Mouse (Mus musculus) right cerebral cortex, postnatal 14 days (tissue): ENCODE measurements around the gene Rgs12.

Source experiments
- DNase-seq: peaks from one replicate; pipeline ENCODE4 v3.0.0; 2022

The Rgs12 gene

DNA sequence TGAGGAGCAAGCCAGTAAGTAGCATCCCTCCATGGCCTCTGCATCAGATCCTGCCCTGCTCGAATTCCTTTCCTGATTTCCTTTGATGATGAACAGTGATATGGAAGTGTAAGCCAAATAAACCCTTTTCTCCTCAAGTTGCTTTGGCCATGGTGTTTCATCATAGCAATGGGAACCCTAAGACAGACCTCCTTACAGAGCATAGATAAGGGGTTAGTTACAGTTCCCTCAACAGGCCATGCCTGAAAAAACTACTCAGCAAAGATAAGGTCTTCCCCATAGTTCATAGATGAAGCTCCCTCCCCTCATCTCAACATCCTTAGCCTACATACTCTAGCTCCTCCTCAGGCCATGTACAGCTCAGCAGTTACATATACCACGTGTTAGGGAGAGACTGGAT, 35.7 kb downstream of the Rgs12 start:
- no peak for DNase-seq

DNA sequence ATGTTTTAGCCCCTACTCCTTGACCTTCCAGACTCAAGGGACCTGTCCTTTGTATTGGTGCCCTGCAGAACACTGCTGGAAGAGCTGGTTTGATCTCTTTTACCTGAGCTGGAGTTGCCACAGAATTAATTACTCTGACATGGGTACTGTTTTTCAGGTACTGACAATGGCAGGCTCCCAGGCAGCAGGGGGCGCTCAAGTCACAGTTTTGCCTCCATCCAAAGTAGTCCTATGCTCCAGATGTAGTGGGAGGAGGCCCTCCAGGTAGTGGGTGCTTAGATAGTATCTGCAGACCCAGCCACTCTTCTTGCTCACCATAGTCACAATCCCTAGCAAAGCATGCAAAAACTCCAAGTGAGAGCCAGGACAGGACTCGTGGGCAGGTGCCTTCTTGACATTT, 36.6 kb downstream of the Rgs12 start:
- peak; percentile 87 for DNase-seq

DNA sequence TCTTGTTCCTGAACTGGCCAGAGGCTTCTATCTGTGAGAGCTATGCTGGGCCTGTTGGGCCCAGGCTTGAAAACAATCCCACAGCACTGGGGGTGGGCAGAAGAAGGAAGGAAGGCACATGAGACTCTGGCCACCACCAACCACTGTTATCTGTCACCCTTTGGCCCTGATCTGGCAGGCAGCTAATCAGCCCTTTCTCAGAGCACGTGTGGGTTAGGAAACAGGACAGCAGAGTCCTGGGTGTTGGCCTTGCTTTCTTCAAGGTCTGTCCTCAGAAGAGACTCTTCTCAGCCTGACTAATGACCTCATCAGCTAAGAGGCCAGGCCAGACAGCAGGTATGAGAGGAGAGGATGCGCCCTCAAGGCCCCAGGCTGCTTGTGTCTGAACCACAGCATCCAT, 38.2 kb downstream of the Rgs12 start:
- DNase-seq = no peak

DNA sequence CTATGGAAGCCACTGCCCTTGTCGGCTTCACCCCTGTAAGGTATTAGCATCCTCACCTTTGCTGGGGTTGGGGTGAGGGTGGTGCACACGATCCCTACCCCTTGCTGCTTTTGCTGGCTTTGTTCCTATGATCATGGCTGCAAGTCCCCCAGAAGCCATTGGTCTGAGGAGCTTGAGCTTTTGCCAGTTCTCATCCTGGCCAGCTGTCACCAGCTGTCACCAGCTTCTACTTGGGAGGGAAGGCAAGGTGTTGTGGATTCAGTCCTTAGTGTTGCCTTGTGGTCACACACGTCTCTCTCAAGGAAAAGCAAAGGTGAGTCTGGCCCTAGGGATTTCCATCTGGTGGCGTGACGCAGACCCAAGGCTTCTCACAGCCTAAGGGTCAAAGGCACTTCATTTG, 39.4 kb downstream of the Rgs12 start:
- no peak for DNase-seq

DNA sequence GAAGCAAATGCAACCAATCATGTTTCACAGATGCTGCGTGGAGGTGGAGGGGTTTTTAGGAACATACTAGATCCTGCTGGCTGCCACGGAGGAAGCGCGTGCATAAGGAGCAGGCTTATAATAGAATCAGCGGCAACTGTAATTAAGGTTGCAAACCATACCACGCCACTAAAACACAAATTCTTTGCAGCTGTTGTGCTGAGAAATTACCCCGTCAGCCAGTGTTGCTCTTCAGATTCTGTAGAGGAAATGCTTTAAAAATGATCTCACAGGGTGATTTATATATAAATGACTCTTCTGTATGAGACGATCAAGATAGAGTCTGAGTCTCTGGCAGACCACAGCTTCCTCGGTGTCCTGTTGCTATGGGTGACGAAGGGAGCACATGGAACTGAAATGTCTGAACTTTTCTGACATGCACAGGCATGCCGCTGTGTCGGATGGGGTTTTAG, 40.1 kb downstream of the Rgs12 start:
- peak; percentile 49 for DNase-seq

DNA sequence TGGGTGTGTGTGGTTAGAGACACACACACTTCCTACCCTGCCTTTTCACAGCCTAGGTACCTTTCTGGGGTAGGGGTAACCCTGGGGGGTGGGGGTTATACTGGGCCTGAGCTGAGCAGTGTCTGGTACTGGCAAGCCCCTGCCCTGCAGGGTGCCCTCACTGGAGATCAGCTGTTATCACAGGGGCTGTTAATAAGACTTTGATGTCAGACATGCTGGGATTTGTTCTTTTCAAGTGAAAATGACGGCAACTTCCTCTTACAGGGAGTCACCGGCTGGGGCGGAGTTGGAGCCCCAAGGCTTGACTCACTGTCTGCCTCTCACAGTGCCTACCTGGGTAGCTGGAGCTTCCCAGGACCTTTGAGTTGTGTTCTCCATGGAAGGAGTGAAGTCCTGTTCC, 49.5 kb downstream of the Rgs12 start:
- DNase-seq = no peak

DNA sequence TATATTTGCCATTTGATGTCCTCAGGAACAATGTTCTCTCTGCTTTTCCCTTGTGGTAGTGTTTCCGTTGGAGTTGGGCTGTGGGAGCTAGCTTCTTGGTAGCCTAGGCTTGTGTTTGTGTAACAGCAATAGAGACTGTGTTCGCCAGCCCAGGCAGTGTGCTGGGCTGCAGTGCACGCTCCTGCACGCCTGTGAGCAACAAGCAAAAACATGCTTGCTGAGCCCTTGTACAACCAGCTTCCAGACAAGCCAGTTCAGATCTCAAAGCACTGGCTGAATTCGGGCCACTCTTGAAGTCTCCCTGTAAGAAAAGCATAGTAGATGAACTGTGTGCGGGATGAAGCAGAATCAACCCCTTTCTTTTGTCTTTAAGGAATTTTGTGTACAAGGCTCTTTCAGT, 50.0 kb downstream of the Rgs12 start:
- DNase-seq = no peak

DNA sequence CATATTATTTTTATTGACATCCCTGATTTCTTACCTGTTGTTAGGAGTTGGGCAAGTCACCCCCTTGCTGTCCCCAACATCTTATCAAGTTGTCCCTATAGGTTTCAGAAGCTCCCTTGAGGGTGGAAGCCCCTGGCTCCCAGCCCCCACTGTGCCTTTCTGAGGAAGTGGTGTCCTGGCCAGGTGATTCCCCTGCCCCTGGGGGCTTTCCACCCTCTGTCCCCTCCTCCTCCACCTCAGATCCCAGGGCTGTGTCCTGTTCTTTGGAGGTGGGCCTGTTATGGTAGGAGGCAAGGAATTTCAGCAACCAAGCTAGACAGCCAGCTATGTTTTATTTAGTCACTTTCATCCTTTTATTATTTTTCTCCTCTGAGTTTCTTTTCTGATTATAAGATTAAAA, 51.1 kb downstream of the Rgs12 start:
- DNase-seq = no peak

DNA sequence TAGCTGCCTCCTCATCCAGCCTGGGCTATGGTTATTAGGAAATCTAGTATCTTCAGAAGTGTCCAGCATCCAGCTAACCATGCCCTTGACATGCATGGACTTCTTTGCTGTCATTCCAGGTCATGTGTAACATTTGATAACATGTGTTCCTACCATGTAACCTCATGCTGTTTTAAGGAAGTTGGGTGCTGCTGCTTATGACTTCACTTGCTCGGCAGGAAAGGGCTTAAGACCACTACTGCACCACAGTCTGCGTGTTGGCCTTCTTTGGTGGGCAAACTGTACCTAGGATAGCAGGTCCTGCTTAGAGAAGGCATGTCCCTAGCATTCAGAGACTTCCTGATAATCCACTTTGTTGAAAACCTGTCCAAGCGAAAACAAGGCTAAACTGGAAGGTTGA, 51.9 kb downstream of the Rgs12 start:
- DNase-seq = no peak

DNA sequence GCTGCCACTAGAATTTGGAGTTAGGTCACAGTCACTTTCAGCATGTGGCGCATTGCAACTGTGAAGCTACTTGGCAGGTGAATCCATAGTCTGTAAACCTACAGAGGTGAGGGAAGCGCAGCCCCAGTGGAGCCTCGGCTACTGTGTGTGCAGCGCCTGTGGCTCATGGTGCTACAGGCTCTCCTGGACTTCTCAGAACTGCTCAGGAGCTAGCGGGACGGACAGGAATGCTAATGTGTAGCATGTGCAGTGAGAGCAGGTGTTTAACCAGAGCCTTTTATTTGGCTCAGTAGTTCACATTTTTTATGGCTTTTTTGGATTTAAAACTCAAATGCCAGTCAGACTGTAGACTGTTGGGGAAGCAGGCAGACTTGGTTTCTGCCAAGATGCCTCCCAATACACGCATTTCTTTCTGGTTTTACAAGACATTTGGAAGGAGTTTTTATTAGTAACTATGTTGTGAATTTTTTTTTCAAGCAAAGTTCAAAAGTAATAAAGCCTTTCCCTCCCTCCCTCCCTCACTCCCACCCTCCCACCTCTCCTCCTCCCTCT, 54.4 kb downstream of the Rgs12 start:
- no peak for DNase-seq

DNA sequence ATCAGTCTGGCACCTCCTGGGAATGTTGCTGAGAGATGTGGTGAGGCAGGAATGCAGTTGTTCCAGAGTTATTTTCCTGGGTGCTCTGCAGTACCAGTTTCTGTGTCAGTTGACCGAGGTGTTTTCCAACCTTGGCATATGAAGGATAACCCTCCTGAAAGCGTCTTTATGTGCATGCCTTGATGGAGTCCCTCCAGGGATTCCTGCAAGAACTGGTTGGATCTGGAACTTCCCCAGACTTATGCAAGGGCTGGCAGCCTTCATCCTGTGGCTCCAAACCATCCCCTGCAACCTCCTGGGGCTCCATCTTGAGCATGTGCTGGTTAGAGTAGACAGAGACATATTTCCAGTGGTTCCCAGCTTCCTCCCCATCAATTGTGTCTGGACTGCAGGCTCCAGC, 55.5 kb downstream of the Rgs12 start:
- no peak for DNase-seq

DNA sequence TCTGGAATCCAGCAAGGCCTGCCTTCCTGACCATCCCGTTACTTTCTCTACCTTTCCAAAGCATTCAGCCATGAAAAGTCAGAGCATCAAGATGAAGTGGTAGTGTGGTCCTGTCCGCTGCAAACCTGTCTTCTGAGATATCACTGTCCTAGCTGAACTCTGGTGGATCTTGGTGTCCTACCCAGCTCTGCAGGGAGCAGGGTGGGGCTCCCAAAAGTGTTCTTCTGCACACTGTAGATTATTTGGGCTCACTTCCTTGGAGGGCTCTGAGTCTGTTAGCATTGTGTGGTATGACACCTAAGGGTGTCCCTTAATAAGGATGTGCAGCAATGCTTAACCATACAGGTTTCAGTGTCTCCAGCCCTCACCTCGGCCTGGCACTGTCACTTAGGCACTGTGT, 56.4 kb downstream of the Rgs12 start:
- DNase-seq = no peak

DNA sequence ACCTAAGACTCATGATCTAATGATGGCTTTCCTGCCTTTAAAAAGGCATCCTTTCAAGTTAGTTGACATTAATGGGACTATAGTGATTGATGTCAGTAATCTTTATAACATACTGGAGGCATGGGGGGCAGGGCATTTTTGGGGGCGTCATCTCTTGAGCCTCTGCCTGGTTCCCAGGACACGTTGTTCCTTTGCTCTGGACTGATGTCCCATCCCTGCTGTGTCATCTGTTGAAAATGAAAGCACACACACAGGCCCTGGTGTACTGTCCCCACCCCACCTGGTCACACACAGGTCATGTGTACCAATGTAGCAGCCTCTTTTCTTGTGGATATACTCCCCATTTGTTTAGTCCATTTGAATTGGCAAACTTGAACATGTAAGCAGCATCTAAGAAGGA, 57.4 kb downstream of the Rgs12 start:
- DNase-seq = no peak

DNA sequence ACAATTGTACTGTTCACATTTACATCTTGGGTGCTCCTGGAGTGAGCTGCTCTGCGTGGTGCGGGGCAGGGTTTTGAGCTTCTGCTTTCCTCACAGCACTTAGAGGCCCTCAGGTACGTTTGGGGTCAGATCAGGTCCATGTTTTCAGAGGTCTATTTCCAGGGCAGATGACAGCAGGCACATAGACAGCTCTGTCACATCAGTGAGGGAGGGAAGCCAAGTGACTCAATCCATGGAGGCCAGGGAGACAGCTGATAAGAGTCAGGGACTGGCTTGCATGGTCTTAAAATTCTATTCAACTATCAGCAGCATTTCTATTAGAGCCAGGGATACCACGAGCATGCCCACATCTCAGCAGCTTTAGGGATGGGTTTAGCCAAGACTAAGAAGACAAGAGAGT, 59.9 kb downstream of the Rgs12 start:
- no peak for DNase-seq

DNA sequence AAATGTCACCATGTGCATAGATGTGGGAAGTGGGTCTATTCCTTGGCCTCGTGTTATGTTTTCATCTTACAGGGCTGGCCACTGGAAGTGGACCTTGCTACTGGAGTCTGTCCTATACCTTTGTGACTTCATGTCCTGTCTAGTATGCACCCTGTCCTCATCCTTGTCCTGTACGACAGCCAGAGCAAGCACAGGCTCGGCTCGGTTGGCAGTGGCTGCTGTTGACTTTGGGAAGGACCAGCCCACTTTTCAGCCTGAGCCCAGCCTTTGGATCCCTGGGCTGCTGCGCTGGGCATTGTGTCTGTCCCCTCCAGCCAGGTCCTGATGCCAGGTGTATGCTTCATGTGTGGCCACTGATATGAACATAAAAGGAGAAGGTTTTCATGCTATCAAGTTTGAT, 61.4 kb downstream of the Rgs12 start:
- DNase-seq = no peak

DNA sequence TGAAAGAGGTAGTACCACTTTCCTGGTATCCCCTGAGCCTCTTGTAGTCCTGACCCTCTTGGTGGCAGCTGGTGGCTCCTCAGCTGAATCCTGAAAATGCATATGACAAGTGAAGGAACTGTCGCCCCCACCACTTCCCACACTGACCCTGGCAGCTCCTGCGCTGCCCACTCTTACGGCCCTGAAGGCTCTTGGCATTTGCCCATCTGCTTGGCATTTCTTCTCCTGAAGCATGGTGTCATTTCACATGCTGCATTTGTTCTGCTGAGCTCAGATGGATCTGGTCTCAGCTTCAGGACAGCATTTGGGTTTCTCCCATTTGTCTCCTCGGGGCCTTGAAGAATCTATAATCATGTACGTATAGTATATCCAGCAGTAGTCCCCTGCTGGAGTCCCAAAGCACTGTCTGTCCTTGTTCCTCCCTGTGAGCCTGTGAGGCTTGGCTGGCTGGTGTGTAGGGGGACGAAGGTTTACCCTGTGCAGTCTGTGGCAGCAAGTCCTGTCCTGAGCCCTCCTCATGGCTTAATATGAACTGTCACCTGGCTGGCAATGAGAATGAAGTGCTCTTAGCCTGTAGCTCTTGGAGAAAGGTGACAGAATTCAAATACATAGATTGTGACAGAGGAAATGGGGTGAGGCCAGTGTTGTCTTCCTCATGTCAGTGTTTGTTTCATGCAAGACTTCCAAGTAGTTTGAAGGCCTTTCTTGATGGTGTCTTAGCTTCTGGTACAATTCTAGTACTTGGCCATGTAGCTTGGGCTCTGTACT, 62.1 kb downstream of the Rgs12 start:
- DNase-seq = no peak

DNA sequence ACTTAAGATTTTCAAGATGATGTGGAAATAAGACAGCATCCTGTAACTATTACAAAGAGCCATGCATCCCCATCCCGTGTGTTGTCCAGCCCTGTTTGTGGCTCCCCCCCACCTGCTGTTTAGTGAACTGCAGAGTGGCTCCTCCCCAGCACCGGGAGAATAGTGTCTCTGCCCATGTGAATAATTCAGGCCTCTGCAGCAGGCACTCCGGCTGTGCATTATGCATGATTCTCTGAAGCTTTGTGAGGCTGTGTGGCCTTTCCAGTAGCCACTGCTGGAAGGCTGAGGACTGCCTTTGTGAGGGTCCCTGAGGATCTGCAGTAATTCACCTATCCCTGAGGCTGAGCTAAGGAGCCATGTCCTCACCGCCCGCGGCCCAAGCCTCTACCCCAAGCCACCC, 64.8 kb downstream of the Rgs12 start:
- no peak for DNase-seq

DNA sequence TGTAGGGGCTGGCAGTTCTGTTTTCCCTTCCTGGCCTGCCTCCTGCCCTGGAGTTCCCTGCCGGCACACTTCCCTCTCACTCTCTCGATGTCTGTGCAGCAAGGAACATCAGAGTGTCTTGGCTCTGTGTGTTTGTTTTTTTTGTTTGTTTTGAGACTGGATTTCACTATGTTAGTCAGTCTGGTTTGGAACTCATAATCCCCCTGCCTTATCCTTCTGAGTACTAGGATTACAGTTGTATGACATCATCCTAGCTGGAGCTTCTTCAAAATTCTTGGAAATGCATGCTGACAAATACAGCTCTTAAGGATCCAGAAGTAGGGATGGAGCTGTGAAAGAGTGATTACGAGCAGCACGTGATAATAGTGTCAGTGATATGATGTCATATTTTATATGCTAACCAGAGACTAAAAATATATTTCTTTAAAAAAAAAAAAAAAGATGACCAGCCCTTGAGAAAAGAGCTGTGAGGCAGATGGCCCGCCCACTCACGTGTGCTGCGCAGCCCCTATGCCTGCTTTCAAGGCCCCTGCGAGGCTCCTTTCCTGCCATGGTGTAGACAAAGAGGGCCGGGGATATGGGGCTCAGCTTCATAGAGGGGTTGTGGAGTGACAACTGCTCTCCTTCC, 70.5 kb downstream of the Rgs12 start:
- DNase-seq = peak; percentile 44

DNA sequence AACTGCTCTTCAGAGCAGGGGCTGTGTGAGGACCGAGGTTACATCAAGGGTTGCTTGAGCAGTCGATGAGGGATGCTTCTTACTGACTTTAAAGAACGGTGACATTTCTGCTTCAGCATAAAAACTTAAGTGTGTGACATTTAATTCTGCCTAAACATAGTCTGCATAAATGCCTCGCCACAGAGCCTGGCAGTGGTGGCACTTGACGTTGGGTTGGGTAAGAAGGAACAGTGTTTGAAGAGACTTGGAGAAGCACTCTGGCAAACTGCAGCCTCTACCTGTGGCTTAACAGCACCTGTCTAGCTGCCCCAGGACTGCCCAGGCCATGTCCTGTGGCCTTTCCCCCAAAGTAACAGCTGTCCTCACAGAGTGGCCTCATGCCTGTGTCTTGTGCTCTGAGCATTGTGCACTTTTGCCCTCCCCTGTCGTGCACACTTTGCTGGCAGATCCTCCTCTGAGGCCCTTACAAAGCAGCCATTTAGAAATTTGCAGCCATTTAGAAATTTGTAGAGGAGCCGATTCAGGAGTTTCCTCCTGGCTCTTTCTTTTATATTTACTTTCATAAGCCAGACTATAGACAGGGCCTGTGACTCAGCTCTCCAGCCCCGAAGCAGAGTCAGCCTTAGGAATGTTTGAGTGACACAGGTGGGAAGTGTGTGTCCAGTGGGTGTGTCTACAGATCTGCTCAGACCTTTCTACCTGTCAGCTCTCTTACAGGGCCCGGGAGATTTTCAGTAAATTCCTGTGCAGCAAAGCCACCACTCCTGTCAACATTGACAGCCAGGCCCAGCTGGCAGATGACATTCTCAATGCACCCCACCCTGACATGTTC, 71.4 kb downstream of the Rgs12 start:
- no peak for DNase-seq

DNA sequence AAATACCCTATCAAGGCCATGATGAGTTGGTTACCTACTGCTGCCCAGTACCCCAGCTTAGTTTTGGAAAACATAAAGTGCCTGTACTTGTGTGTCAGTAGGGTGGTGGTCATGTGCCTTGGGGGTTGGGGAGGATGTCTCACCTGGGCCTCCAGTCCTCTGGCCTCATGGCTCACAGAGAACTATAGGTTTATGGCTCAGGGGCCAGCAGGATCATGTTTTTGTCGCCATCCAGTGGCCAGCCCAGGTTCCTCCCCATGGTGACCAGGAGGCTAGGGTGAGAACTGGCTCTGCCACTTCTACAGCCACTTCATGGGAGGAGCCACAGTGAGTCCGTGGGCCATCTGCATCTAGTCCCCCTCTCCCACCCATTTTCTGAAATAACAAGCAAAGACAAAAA, 75.7 kb downstream of the Rgs12 start:
- DNase-seq = peak; percentile 53

DNA sequence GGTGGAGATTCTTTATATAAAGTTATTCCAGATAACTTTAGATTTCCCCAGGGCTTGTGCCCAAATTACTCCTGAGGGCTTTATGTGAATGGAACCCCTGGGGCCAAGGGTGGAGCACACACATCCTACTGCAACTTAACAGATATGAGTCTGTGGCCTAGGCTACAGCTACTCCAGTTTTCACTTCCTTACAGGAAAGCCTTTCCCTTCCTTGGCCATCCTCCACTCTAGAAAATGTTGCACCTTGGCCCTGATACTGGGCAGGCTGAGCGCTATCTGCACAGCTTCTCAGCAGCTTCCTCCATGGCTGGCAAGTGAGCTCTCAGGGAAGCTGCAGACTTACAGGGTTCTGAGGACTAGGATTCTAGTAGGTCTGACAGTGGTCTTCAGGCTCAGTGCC, 80.1 kb downstream of the Rgs12 start:
- no peak for DNase-seq

DNA sequence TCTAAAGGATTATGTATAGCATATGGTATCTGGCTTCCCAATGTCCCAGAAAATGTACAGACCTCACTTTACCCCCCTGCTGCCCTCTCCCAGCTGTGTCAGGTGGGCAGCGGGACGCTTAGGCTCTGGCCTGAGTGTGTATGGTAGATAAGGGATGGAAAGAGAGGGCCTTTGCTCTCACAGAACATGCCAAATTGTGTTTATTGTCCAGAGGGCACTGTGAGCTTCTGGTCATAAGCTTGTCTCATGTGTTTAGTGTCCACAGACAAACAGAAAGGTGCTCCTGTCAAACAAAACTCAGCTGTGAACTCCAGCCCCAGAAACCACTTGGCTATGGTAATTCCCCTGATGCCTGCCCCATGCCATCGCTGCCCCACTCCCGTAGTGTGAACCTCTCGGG, 80.5 kb downstream of the Rgs12 start:
- DNase-seq = no peak

DNA sequence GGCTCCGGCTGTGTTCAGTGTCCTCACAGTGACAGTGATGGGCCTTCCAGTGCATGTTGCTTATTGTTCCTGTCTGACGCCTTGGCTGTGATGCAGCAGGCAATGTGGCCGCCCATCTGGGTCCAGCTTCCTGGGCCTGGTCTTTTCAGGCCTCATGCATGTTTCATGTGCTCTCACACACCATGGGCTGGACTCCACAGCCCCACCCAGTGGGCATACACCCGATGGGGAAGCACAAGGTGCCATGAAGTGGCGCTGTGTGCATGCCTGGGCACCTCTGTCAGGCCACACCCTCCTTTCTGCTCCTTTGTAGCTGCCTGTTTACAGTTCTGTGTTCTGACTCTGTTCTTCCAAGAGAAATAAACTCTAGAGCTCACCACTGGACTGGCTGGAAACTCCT, 83.8 kb downstream of the Rgs12 start:
- peak; percentile 37 for DNase-seq

DNA sequence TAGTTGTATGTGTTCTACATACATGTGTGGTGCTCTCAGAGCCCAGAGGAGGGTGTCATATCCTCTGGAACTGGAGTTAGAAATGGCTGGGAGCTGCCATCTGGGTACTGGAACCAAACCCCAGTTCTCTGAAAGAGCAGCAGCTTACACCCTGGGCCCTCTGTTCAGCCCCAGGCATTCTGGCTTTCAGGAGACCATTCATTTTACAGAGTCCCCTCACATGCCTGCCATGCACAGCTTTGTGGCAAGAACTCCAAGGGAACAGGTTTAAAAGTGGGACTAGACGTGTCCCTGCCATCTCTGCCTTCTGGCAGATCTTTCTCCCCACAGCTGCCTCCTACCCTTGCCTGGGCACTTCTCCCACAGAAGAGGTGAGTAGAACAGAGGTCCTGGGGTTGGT, 84.4 kb downstream of the Rgs12 start:
- DNase-seq = no peak
